16 mouse cellular contexts compared by ENCODE assay signal in genomic region chr17:83927749-83928387, GRCm38 (mm10).
A peak's percentile ranks its signal among the peaks of the same experiment; 100 is the strongest.
DNase-seq lines count a peak whose midpoint lies in the region; ATAC-seq and TF ChIP-seq lines count a peak whose summit lies in the region.
"Had no signal": no experiment of that assay in that cellular context is flagged by ENCODE, and none has a peak within 500 bp of the region (broad histone marks: within the 10 kb centered on the region; RNA-seq: fewer than 3 reads in every experiment).

No protein-coding gene starts in this region.

- no peak overlapping the region for H3K27ac ChIP-seq in forebrain, embryonic 11.5 days (ENCODE audit: low read depth, low read length)
- H3K27ac ChIP-seq in forebrain, embryonic 13.5 days = no peak overlapping the region
- H3K27ac ChIP-seq in midbrain, embryonic 14.5 days (replicated peaks; ENCODE audit: low read depth, low read length) = no peak overlapping the region
- H3K27ac ChIP-seq in midbrain, embryonic 11.5 days (ENCODE audit: low read depth, low read length) = no peak overlapping the region
- H3K27ac ChIP-seq in gastrocnemius, adult 2 months = no peak overlapping the region
- H3K27ac ChIP-seq in kidney, adult 2 months (ENCODE audit: insufficient read depth, low read depth, low read length) = no peak overlapping the region
- H3K27ac ChIP-seq: lung, embryonic 15.5 days; neural tube, embryonic 13.5 days had no signal

- H3K9ac ChIP-seq in forebrain, embryonic 11.5 days (ENCODE audit: low read length) = no peak overlapping the region
- no peak overlapping the region for H3K9ac ChIP-seq in forebrain, embryonic 13.5 days
- H3K9ac ChIP-seq in midbrain, embryonic 14.5 days (replicated peaks; ENCODE audit: low read length) = no peak overlapping the region
- H3K9ac ChIP-seq in midbrain, embryonic 11.5 days (ENCODE audit: low read length) = no peak overlapping the region
- H3K9ac ChIP-seq: lung, embryonic 15.5 days; neural tube, embryonic 13.5 days had no signal

- no peak for TF ChIP-seq POLR2A in kidney, adult 2 months (IDR thresholded peaks at IDR 0.05; ENCODE audit: low read depth, low read length)

- no peak overlapping the region for H3K4me3 ChIP-seq in forebrain, embryonic 11.5 days (ENCODE audit: low read depth, low read length)
- no peak overlapping the region for H3K4me3 ChIP-seq in forebrain, embryonic 13.5 days
- no peak overlapping the region for H3K4me3 ChIP-seq in midbrain, embryonic 14.5 days (replicated peaks; ENCODE audit: low read depth, low read length)
- H3K4me3 ChIP-seq in midbrain, embryonic 11.5 days (ENCODE audit: low read depth, low read length) = no peak overlapping the region
- no peak overlapping the region for H3K4me3 ChIP-seq in gastrocnemius, adult 2 months
- no peak overlapping the region for H3K4me3 ChIP-seq in kidney, adult 2 months (ENCODE audit: insufficient read depth, low read depth, low read length)
- H3K4me3 ChIP-seq: heart, embryonic 10.5 days; lung, embryonic 15.5 days; neural tube, embryonic 13.5 days had no signal

- TF ChIP-seq CTCF in gastrocnemius, adult 2 months (IDR thresholded peaks at IDR 0.05) = no peak
- TF ChIP-seq CTCF in kidney, adult 2 months (conservative IDR thresholded peaks at IDR 0.05; ENCODE audit: insufficient read depth, insufficient read length, low read depth, low read length) = no peak

- H3K27me3 ChIP-seq in forebrain, embryonic 11.5 days (ENCODE audit: control insufficient read depth, insufficient read depth, low read length) = no peaks in the 10 kb centered on the region
- 0 out of 2 replicates have a peak, but pooled peaks cover under 1% of the 10 kb centered on the region for H3K27me3 ChIP-seq in forebrain, embryonic 13.5 days
- H3K27me3 ChIP-seq in midbrain, embryonic 14.5 days (ENCODE audit: control insufficient read depth, insufficient read depth, low read length) = no peaks in the 10 kb centered on the region
- H3K27me3 ChIP-seq in midbrain, embryonic 11.5 days (ENCODE audit: control insufficient read depth, insufficient read depth, low read length) = no peaks in the 10 kb centered on the region
- H3K27me3 ChIP-seq in kidney, adult 2 months (replicated peaks; ENCODE audit: control insufficient read depth, insufficient read depth, low read length) = no peaks in the 10 kb centered on the region
- H3K27me3 ChIP-seq: lung, embryonic 15.5 days; neural tube, embryonic 13.5 days had no signal

- H3K36me3 ChIP-seq in forebrain, embryonic 11.5 days (ENCODE audit: control insufficient read depth, insufficient read depth, low read length) = no peaks in the 10 kb centered on the region
- H3K36me3 ChIP-seq in forebrain, embryonic 13.5 days (ENCODE audit: poor library complexity, severe bottlenecking) = no peaks in the 10 kb centered on the region
- no peaks in the 10 kb centered on the region for H3K36me3 ChIP-seq in midbrain, embryonic 14.5 days (ENCODE audit: control insufficient read depth, insufficient read depth, low read length)
- no peaks in the 10 kb centered on the region for H3K36me3 ChIP-seq in midbrain, embryonic 11.5 days (ENCODE audit: control insufficient read depth, insufficient read depth, low read length)
- no peaks in the 10 kb centered on the region for H3K36me3 ChIP-seq in kidney, adult 2 months (ENCODE audit: control insufficient read depth, insufficient read depth, low read length)
- H3K36me3 ChIP-seq: G1E; heart, embryonic 10.5 days; lung, embryonic 15.5 days; neural tube, embryonic 13.5 days had no signal

- no peaks in the 10 kb centered on the region for H3K9me3 ChIP-seq in forebrain, embryonic 11.5 days (ENCODE audit: control insufficient read depth, low read length)
- H3K9me3 ChIP-seq in forebrain, embryonic 13.5 days (replicated peaks) = no peaks in the 10 kb centered on the region
- H3K9me3 ChIP-seq in midbrain, embryonic 14.5 days (ENCODE audit: control insufficient read depth, low read length) = no peaks in the 10 kb centered on the region
- no peaks in the 10 kb centered on the region for H3K9me3 ChIP-seq in midbrain, embryonic 11.5 days (ENCODE audit: control insufficient read depth, low read length)
- H3K9me3 ChIP-seq: G1E; heart, embryonic 10.5 days; lung, embryonic 15.5 days; neural tube, embryonic 13.5 days had no signal

- H3K4me2 ChIP-seq in forebrain, embryonic 11.5 days (ENCODE audit: low read depth, low read length, severe bottlenecking) = no peak overlapping the region
- no peak overlapping the region for H3K4me2 ChIP-seq in forebrain, embryonic 13.5 days
- H3K4me2 ChIP-seq in midbrain, embryonic 14.5 days (ENCODE audit: low read length) = no peak overlapping the region
- H3K4me2 ChIP-seq in midbrain, embryonic 11.5 days = no peak overlapping the region
- H3K4me2 ChIP-seq: liver, embryonic 11.5 days; lung, embryonic 15.5 days; neural tube, embryonic 13.5 days had no signal

- intact Hi-C loops in gastrocnemius, adult 2 months (cut with DNase I) = no loop called here

- ATAC-seq in forebrain, embryonic 11.5 days (replicated peaks; ENCODE audit: low FRiP score) = peak; percentile 70
- ATAC-seq in forebrain, embryonic 13.5 days = no peak; the same call in 1 of the 2 replicates
- no peak for ATAC-seq in midbrain, embryonic 14.5 days (ENCODE audit: low FRiP score, low TSS enrichment)
- no peak for ATAC-seq in midbrain, embryonic 11.5 days (ENCODE audit: low FRiP score)
- no peak for ATAC-seq in megakaryocyte-erythroid progenitor cell, adult 5-6 weeks (replicated peaks; ENCODE audit: low FRiP score, low TSS enrichment, poor library complexity, severe bottlenecking)

- peak; percentile 68 for DNase-seq in forebrain, embryonic 11.5 days (ENCODE audit: low spot score)
- peak; percentile 30 for DNase-seq in midbrain, embryonic 14.5 days
- no peak for DNase-seq in midbrain, embryonic 11.5 days (ENCODE audit: low spot score, missing footprints)
- peak; percentile 74 for DNase-seq in gastrocnemius, adult 2 months
- DNase-seq in retina, postnatal 1 day = peak; percentile 97
- DNase-seq in kidney, adult 2 months = no peak
- DNase-seq: cerebellum, adult 18-20 months; kidney, adult 9 months; thymus, postnatal 36 days had no signal

- H3K4me1 ChIP-seq in forebrain, embryonic 11.5 days (replicated peaks; ENCODE audit: control insufficient read depth, insufficient read depth, low read length) = peaks cover 5% of the 10 kb centered on the region; the same call in 1 of the 2 replicates
- H3K4me1 ChIP-seq in forebrain, embryonic 13.5 days = peaks cover 13% of the 10 kb centered on the region
- no peaks in the 10 kb centered on the region for H3K4me1 ChIP-seq in midbrain, embryonic 14.5 days (ENCODE audit: control insufficient read depth, insufficient read depth, low read length)
- H3K4me1 ChIP-seq in midbrain, embryonic 11.5 days (ENCODE audit: control insufficient read depth, insufficient read depth, low read length) = no peaks in the 10 kb centered on the region
- H3K4me1 ChIP-seq in kidney, adult 2 months (ENCODE audit: control insufficient read depth, insufficient read depth, low read length) = no peaks in the 10 kb centered on the region
- H3K4me1 ChIP-seq: neural tube, embryonic 13.5 days had no signal

- WGBS in forebrain, embryonic 11.5 days = 11% methylated on average over 6 of the region's 6 CpGs
- 9% methylated on average over 6 of the region's 6 CpGs for WGBS in forebrain, embryonic 13.5 days
- 37% methylated on average over 6 of the region's 6 CpGs for WGBS in midbrain, embryonic 14.5 days
- 25% methylated on average over 6 of the region's 6 CpGs for WGBS in midbrain, embryonic 11.5 days
- 84% methylated on average over 6 of the region's 6 CpGs for WGBS in kidney, adult 2 months

Comparison
In these comparisons a context has a peak if more than half of its experiments do, and no peak if none do; other contexts are left out.
1. DNase-seq: peak in forebrain, embryonic 11.5 days (single experiment), midbrain, embryonic 14.5 days (single experiment), gastrocnemius, adult 2 months (single experiment) and retina, postnatal 1 day (single experiment); none in midbrain, embryonic 11.5 days (single experiment) and kidney, adult 2 months (single experiment).